Mouse (Mus musculus) thymus, adult 2 months (tissue): ENCODE measurements around the gene Dock1.

Experiments
- CTCF ChIP-seq: fragments of 200-500 bp; IDR thresholded peaks from 2 replicates; pipeline ENCODE4 v1.5.1; 2012; ENCODE audit warnings: mild to moderate bottlenecking, control low read depth, low read length, moderate library complexity, borderline replicate concordance; ENCODE audit not compliant: control insufficient read depth, poor library complexity, insufficient read depth; ENCODE audit errors: extremely low read depth
- POLR2A ChIP-seq: fragments of 200-500 bp; IDR thresholded peaks from 2 replicates; pipeline ENCODE4 v1.6.1; 2012; ENCODE audit warnings: mild to moderate bottlenecking, low read length, control low read depth, moderate library complexity; ENCODE audit not compliant: control insufficient read depth, poor library complexity, insufficient read depth; ENCODE audit errors: extremely low read depth

DNA sequence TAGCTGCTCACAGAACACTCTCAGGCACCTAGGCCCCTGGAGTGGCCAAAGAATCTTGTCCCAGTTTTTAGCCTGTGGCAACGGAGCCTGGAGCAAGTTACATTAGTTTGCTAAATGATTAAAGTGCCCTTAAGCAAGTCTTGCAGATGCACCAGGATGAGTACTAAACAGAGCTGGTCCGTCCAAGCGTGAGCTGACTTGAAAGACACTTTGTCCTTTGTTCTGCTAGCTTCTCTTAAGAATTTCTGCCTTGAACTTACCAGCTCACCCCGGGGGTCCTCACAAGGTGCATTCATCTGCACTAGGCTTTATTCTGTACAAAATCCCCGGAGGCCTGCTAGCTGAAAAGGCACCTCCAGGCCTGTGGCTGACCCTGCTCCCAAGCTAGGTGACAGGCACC is 394.8 kb downstream of the Dock1 start:
- TF ChIP-seq CTCF (no peak), POLR2A (no peak)
